Mouse (Mus musculus): ENCODE data around the gene Eapp. TPM values are rescaled to one million over a fixed set of nuclear protein-coding genes. Genes with fewer than 3 reads are reported as not detected.
"Not testable (repeated sequence)": the region's sequence is repeated elsewhere in the genome, so short reads cannot be mapped to it uniquely, and the experiment has no call there.

Gene Eapp
- 77.3 and 83.5 TPM in 2 replicates for polyA plus RNA-seq (2016; fragmentation: Nextera tagmentation; extraction: Ambion mirVana)

- H3K36me3 ChIP-seq (replicated peaks), result peaks cover 13% of the 10 kb centered on the region; the same call in 1 of the 2 replicates
- peak within 1 kb of the TSS; percentile 78 for H3K4me3 ChIP-seq (replicated peaks)
- H3K27me3 ChIP-seq, result no peaks in the 10 kb centered on the region; the same call in 1 of the 2 replicates
- peak; percentile 92 for ATAC-seq (ENCODE audit: low FRiP score)
- H3K9me3 ChIP-seq, result no peaks in the 10 kb centered on the region
- peaks cover 13% of the 10 kb centered on the region for H3K4me1 ChIP-seq
- H3K27ac ChIP-seq, result peak within 1 kb of the TSS; percentile 97
- peak within 1 kb of the TSS; percentile 65 for H3K4me2 ChIP-seq
- WGBS, result under 1% methylated on average over 57 of the region's 57 CpGs
- H3K9ac ChIP-seq, result peak within 1 kb of the TSS; percentile 87
These were observed at the start of gene Eapp for GRCm38 (mm10) chr12:54695511-54696241. TSS of gene Eapp (minus strand) at chr12:54695897.

- ATAC-seq (ENCODE audit: low FRiP score), result peak; percentile 70
- not testable (repeated sequence) for H3K9ac ChIP-seq; H3K4me1 ChIP-seq; H3K27me3 ChIP-seq; H3K36me3 ChIP-seq (replicated peaks); H3K9me3 ChIP-seq; H3K27ac ChIP-seq; H3K4me3 ChIP-seq (replicated peaks); H3K4me2 ChIP-seq
- 0% methylated on average over 12 of the region's 33 CpGs for WGBS
These were observed 43.1 kb upstream of the Eapp start for GRCm38 (mm10) chr12:54738661-54739243.

GRCm38 (mm10) chr12:54737891-54738660 lies 42.4 kb upstream of the Eapp start:
- not testable (repeated sequence) for H3K4me3 ChIP-seq (replicated peaks); H3K9ac ChIP-seq; H3K9me3 ChIP-seq; H3K27me3 ChIP-seq; H3K4me1 ChIP-seq; H3K27ac ChIP-seq; H3K36me3 ChIP-seq (replicated peaks); H3K4me2 ChIP-seq
- no CpG with 5 or more reads among the region's 21 CpGs for WGBS
- ATAC-seq (ENCODE audit: low FRiP score), result peak; percentile 86

GRCm38 (mm10) chr12:54734307-54735131 lies 38.8 kb upstream of the Eapp start:
- not testable (repeated sequence) for H3K4me1 ChIP-seq; H3K36me3 ChIP-seq (replicated peaks); H3K9me3 ChIP-seq; H3K27me3 ChIP-seq; H3K4me3 ChIP-seq (replicated peaks); H3K27ac ChIP-seq; H3K9ac ChIP-seq
- H3K4me2 ChIP-seq, result 0 out of 2 replicates have a peak overlapping the region, but pooled peaks have one; percentile 29
- WGBS, result no CpG with 5 or more reads among the region's 49 CpGs
- ATAC-seq (ENCODE audit: low FRiP score), result peak; percentile 67

- H3K36me3 ChIP-seq (replicated peaks); H3K9me3 ChIP-seq; H3K27ac ChIP-seq; H3K4me2 ChIP-seq; H3K4me3 ChIP-seq (replicated peaks); H3K27me3 ChIP-seq; H3K9ac ChIP-seq; H3K4me1 ChIP-seq: not testable (repeated sequence)
- no CpG with 5 or more reads among the region's 56 CpGs for WGBS
- ATAC-seq (ENCODE audit: low FRiP score), result peak; percentile 94
These were observed 33.7 kb upstream of the Eapp start for GRCm38 (mm10) chr12:54729140-54730059.

- peak; percentile 94 for ATAC-seq (ENCODE audit: low FRiP score)
- not testable (repeated sequence) for H3K4me3 ChIP-seq (replicated peaks); H3K27ac ChIP-seq; H3K4me1 ChIP-seq; H3K9ac ChIP-seq; H3K9me3 ChIP-seq; H3K27me3 ChIP-seq; H3K36me3 ChIP-seq (replicated peaks); H3K4me2 ChIP-seq
- WGBS, result no CpG with 5 or more reads among the region's 56 CpGs
These were observed 23.4 kb upstream of the Eapp start for GRCm38 (mm10) chr12:54718871-54719786.

GRCm38 (mm10) chr12:54717516-54717915 lies 21.8 kb upstream of the Eapp start:
- ATAC-seq (ENCODE audit: low FRiP score); H3K4me1 ChIP-seq; H3K9me3 ChIP-seq; H3K27me3 ChIP-seq; H3K36me3 ChIP-seq (replicated peaks); H3K9ac ChIP-seq; H3K4me2 ChIP-seq; H3K27ac ChIP-seq; H3K4me3 ChIP-seq (replicated peaks): not testable (repeated sequence)
- WGBS, result 82% methylated on average over 7 of the region's 11 CpGs

GRCm38 (mm10) chr12:54713822-54714626 lies 18.3 kb upstream of the Eapp start:
- WGBS, result 0% methylated on average over 8 of the region's 48 CpGs
- ATAC-seq (ENCODE audit: low FRiP score), result peak; percentile 69

GRCm38 (mm10) chr12:54710494-54710879 lies 14.8 kb upstream of the Eapp start:
- peak; percentile 86 for ATAC-seq (ENCODE audit: low FRiP score)
- not testable (repeated sequence) for H3K4me1 ChIP-seq; H3K36me3 ChIP-seq (replicated peaks); H3K4me3 ChIP-seq (replicated peaks); H3K9me3 ChIP-seq; H3K4me2 ChIP-seq; H3K27me3 ChIP-seq; H3K9ac ChIP-seq
- 0% methylated on average over 3 of the region's 8 CpGs for WGBS
- peak overlapping the region; percentile 73; the same call in 1 of the 2 replicates for H3K27ac ChIP-seq

More at GRCm38 (mm10) chr12:54713822-54714626, 18.3 kb upstream of the Eapp start:
- H3K4me2 ChIP-seq; H3K4me1 ChIP-seq; H3K4me3 ChIP-seq (replicated peaks); H3K27me3 ChIP-seq; H3K27ac ChIP-seq; H3K9ac ChIP-seq; H3K9me3 ChIP-seq; H3K36me3 ChIP-seq (replicated peaks): not testable (repeated sequence)
